Mouse (Mus musculus): ENCODE results near the gene Tecpr2.
A peak's percentile ranks its signal among the peaks of the same experiment; 100 is the strongest.

Gene Tecpr2

DNA sequence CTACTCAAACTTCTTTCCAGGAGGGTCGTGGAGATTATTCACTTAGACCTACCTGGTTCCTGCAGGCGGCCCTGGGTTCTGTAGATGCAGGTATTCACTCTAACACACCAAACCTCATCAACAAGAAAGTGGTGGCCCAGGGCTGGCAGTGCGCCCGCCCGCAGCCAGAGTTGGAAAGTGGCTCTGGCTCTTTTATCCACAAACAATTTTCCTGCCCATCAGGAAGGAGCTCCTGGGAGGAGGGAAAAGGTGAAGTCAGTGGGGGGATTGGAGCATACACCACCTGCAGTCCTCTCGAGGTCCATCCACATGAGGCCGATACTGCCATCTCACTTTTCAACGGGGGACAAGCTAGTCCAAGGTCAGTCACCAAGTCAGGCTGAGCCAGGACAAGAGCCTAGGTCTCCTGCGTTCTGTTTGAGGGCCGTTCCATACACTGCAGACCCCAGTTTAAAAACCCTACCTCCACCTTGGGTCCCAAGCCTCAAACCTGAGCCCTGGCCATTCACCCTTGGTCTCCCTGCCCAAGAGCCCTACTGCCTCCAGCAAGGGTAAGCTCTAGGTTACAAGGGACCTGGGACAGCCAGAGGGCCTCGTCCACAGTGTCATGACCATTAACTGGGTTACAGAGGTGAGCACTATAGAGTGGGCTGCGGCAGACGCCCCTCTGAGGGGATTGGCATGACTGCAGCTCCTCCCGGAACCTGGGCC lies 89.0 kb downstream of the Tecpr2 start:
- no peak for DNase-seq (ENCODE audit: low spot score)

DNA sequence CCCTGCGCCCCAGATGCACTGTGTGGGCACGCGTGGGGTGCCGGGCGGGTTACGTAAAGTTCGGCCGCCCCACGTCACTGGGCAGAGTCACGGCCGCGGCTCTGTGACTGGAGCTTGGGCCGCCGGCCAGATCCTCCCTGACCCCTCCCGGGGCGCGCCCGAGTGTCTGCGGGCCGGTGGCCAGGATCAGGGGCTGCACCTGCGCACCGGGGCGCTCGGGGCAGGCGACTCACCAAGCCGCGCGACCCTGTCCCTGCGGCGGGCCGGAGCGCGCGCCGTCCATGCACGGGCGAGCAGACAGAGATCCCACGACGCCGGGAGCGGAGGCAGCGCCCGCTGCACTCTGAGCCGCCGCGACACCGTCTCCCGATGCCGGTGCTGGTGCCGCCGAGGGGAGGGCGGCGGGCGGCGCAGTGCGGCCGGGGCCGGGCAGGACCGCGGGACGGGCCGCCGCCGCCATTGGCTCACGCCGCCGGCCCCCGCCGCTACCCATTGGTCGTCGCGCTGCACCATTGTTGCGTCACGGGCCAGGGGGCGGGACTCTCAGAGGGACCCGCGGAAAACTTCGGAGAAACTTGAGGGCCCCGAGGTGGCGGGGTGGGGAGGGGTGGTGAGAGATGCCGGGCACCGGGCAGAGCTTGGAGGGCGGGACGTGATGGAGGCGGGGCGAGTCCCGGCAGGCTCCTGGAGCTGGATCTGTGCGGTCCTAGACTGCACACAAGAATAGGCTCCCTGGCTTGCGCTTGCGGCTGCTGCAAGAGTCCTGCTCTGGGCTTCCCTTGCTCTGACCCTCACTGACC lies 89.7 kb downstream of the Tecpr2 start, which contains the start of gene Ankrd9:
Ankrd9 (minus strand) TSS at position 434 of the 800 bp plus-strand sequence.
- DNase-seq (ENCODE audit: low spot score): peak; percentile 96

DNA sequence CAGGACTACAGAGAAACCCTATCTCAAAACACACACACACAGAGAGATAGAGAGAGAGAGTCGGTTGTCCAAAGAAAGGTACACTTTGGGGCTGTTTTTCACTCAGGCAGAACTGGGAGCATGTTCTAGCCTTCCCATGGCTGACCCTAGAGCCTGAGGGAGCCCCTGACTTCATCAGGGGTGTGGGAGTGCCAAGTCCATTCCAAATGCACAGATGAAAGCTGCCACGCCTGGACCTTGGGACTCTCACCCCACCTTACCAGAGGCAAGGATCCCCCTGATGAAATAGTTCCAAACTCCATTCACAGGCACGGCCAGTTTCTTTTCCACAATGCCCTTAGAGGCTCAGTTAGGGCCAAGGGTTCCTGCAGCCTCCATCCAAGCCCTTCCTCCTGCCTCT lies 90.7 kb downstream of the Tecpr2 start:
- no peak for DNase-seq (ENCODE audit: low spot score)

DNA sequence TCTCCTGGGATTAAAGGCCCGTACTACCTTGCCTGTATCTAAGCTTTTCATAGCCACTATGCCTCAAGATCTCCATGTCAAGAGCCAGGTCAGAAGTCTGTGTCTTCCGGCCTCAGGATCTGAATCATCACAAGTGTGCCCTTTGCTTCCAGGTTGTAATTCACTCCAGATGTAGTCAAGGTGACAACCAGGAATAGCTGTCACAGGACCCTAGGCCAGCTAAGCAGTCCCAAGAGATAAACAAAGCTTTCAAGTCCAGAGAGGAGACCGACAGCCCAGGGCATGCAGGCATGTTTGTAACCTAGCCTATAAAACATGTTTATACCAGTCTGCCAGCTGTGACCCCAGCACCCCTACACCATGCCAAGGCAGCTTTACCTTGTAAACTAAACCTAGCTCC lies 92.7 kb downstream of the Tecpr2 start:
- DNase-seq (ENCODE audit: low spot score): no peak

DNA sequence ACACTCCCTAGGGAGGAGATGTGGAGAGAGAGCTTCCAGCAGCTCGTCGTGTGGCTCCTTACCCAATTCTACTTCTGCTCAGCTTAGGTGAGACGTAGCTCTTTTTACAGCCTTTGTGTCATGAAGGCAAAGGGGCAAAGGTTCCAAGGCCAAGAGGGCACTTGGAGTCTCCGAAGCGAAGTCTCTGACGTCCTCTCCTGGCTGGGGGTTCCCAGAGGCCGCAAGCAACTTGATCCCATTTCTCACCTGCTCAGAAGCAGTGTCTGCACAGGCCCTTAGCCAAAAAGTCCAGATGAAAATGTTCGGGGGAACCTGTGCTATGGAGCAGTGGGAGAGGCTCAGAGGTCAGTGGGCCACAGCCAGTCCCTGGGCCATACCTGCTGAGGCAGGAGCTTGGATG lies 94.0 kb downstream of the Tecpr2 start:
- DNase-seq (ENCODE audit: low spot score): no peak

DNA sequence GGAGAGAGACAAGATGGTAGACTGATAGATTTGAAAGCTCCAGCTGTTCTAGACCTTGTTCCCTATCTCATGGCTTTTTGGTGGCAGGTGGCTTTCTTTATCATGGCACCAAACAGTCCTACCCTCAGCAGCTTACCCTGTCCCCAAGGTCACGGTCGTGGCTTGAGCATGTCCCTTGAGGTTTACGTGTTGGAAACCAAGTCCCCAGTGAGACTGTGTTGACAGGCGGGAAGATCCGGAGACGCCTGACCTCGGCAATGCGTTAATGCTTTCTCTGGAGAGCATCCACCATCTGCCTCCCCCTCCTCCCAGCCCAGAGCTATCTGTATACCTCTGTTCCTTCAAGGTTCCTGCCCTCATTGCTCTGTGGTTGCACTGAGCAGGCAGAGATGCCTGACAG lies 94.7 kb downstream of the Tecpr2 start:
- DNase-seq (ENCODE audit: low spot score): no peak

DNA sequence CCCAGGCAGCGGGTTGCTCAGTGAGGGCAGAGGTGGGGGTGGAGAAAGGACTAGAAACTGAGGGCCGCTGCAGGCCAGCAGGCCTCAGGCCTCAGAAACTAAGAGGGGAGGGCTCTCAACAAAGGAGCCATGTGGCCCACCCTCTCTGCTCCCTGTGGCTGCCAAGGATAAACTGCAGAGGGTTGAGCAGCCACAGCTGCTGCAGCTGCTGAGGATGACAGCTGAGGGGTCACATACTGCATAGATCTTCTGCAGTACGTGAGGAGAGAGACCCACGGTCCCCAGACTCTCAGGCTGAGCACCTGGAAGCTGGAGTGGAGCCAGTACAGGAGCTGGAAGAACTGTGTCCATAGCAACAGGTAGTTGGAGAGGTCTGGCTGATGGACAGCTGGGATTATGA lies 95.5 kb downstream of the Tecpr2 start:
- no peak for DNase-seq (ENCODE audit: low spot score)

DNA sequence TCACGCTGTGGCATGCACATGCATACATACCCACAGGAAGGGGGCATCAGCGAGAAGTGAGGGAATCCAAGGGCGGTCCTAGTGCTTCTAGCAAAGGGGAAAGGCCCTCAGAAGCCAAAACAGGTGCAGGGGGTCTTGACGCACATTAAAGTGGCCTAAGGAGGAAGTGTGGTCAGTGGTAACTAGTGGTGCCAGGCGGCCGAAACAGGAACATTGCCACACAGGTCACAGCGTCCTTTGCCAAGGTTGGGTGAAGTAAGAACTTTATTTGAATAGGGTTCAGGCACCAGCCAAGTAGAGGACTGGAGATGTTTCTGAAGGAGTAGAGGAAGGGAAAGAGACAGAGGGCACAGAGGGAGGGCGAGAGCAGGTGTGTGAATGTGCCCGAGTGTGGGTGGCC lies 96.1 kb downstream of the Tecpr2 start:
- DNase-seq (ENCODE audit: low spot score): no peak

DNA sequence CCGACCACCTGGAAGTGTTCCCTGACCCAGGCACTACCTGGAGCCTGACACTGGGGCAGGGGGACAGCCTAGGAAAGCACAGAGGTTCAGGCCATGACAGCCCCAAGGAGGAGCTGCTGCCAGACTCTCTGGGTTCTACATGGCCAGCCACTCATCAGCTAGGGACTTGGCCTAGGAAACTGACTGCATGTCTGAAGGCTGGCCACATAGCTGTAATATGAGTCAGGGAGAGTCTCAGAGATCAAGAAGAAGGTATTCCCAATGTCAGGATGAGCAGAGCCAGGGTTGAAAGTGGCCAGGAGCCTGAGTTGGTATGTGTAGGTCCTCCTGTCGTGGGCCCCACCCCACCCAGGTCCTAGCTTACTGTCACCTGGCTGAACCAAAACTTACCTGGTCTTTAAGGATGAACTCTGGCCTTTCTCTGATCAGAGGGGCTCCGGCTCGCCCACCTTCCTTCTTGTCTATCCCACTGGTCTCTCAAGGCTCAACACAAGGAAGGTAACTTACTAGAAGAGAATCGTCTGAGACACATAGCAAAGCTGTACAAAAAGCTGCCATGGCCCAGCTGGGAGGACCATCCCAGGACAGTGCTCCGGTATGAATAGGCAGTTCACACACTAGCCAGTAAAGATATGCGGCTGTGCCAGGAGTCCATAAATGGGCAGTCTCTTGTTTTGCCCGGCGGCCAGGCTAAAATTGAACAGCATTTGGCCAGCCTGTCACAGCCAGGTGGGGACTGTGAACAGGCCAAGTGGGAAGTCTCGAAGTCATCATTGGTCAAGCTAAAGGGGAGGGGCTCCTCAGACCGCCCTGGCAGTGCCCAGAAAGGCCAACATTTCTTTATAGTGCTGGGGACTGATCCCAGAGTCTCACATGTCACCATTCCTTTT lies 97.7 kb downstream of the Tecpr2 start:
- DNase-seq (ENCODE audit: low spot score): no peak

DNA sequence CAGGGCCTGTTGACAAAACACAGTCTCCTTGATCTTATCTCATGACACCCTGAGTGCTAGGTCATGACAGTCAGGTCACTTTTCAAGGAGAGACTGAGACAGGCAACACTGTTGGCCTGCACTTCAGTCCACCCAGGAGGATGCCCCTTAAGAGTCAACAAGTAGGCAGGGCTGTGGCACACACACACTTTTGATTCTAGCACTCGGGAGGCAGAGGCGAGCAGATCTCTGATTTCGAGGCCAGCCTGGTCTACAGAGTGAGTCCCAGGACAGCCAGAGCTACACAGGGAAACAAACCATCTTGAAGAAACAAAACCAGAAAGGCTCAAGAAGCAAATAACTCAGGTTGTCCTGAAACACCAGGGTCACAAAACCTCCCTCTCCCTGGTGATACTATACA lies 100.3 kb downstream of the Tecpr2 start:
- DNase-seq (ENCODE audit: low spot score): no peak

DNA sequence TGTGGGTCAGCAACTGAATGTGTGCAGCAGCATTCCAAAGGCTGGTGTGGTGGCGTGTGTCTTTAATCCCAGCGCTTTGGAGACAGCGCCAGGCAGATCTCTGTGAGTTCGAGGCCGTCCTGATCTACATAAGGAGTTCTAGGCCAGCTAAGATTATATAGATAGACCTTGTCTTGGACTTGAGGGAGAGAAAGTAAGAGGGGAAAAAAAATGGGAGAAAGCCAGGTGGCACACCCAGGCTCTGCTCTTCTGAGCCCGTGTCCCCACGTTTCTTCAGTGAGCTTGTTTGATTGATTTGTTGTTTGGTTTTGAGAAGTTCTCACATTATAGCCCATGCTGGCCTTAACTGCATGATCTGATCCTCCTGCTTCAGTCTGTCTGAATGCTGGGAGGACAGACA lies 101.4 kb downstream of the Tecpr2 start:
- no peak for DNase-seq (ENCODE audit: low spot score)

DNA sequence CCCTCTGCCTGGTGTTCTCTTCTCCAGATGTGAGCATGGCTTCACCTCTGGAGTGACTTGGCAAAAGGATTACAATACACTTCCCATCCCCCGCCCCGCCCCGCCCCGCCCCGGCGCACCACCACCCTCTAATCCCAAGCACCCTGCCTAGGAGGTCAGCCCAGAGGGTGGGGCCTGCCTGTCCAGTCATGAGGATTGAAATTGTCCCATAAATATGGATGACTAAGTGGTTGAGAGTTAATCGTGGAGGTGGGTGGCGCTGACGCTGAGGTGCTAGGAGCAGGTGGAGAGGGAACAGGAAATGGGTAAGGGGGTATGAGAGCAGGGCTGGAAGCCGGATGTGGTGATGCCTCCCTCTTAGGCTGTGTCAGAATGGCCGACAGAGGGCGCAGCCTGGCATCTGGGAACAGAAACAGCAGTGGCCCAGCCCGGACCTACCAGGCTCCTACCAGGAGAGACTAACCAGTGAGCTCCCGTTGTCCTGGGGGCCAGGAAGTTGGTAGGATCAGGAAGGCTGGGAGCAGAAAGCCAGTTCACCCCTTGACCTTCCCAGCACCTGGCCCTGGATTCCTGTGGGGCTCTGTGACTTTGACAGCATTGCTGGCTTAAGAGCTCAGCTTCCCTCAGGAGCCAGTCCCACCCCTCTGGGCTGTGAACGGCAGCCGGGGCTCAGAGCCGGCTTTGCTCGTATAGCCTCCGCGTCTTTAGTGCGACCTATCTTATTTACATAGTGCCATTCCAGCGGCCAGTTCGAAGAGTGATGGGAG lies 102.5 kb downstream of the Tecpr2 start:
- DNase-seq (ENCODE audit: low spot score): no peak

DNA sequence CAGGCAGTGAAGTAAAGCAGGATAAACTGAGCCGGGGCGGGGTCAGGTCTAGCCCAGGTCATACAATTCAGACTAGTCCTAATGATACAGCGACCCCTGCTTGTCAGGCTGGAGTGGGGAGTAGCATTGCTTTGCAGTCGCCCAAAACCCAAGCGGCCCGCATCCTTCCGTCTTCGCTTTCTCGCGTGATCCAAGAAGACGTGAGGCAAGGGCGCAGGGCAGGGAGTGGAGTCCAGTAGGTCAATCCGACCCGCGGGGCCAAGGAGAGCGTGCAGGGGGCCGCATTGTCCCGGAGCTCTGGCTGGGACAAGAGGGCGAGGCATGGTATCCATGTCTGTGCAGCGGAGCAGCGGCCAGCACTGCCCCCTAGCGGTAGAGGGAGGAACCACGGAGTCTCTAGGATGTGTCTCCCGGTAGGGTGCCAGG lies 103.1 kb downstream of the Tecpr2 start:
- DNase-seq (ENCODE audit: low spot score): peak; percentile 78

DNA sequence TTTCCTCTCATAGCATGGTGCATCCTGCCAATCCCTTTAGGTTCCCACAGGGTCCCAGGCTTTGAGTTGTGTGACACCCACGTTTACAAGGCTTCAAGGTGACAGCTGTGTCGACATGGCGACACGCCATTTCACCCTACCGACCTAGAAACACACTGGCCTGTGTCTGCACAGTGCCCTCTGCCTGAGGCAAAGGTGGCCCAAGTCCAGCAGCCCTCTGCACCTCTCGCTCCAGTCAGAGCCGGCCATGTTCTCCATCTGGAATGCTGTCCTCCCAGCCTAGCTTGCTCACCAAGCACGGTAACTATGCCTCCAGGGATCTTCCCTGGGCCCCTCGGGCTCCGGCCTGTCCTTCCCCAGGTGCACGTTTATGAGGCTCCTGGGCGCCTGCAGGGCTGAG lies 103.7 kb downstream of the Tecpr2 start:
- DNase-seq (ENCODE audit: low spot score): no peak

DNA sequence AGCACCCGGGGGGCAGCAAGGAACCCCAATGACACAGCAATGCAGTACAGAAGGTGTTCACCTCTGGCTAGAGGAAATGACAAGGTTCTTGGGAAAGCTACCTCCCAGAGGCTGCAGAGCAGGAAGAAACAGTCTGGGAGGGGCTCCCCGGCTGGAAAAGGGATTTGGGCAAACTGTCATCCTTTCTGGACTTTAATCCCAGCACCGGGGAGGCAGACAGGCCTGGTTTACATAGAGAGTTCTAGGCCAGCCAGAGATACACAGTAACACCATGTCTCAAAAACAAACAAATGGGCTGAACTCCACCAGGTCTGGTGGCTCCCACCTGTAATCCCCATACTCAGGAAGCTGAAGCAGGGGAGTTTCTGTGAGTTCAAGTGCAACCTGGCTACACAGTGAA lies 104.2 kb downstream of the Tecpr2 start:
- DNase-seq (ENCODE audit: low spot score): no peak

DNA sequence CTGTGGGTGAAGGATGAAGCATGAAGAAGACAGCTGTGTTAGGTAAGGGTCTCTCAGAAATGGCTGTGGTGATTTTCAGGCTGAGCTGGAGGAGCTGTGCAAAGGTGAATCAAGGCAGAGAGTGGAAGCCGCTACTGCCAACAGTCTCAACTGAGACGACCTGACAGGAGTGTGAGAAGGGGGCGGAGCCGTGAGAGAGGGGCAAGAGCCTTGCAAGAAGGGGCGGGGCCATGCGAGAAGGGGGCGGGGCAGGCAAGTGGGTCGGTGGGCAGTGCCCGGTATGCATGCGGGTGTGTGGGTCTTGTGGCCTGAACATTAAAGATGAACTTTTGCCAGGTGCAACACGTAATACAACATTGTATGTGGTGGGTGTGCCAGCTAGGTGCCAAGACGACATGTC lies 105.6 kb downstream of the Tecpr2 start:
- DNase-seq (ENCODE audit: low spot score): no peak

DNA sequence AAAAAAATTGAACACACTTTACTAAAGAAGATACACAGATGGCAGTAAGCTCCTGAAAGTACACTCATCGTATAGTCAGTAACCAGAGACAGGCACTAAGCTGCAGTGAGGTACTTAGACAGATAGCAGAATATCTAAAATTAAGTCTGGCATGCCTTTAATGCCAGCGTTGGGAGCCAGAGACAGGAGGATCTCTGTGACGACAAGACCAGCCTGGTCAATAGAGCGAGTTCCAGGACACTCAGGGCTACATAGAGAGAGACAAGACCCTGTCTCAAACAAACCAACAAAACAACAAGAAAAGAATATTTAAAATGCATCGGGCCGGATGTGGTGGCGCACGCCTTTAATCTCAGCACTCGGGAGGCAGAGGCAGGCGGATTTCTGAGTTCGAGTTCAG lies 109.0 kb downstream of the Tecpr2 start:
- no peak for DNase-seq (ENCODE audit: low spot score)

DNA sequence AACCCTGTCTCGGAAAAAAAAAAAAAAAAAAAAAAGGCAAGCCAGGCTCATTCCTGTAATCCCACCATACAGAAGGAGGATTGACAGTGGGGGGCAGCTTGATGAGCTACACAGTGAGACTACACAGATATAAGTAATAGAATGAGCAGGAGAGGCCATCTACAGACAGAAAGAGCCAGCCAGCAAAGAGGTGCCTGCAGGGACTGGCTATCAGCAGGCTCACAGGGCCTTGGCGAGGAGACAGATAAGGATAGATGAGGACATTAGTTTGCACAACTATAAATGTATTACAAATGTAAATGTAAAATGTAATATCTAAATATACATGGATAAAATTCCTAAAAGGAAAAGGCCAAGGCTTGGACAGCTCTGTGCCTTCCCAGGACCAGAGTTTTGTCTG lies 110.8 kb downstream of the Tecpr2 start:
- no peak for DNase-seq (ENCODE audit: low spot score)

DNA sequence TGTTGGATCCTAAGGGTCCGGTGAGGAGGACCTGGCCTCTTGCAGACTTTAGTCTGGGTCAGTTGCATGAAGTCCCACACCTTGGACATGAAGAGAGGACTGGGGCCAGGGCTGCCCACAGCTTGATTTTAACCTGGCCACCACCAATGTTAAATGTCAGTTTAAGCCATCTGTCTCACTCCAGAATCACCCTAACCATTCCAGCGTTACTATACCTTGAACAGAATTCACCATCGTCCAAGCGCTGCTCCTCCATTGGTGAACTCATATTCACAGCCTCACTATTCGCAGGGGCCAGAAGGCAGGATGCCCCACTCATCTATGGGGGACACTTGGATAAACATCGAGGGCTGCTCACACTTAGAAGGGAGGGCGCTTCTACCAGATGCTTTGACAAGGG lies 111.9 kb downstream of the Tecpr2 start:
- no peak for DNase-seq (ENCODE audit: low spot score)

DNA sequence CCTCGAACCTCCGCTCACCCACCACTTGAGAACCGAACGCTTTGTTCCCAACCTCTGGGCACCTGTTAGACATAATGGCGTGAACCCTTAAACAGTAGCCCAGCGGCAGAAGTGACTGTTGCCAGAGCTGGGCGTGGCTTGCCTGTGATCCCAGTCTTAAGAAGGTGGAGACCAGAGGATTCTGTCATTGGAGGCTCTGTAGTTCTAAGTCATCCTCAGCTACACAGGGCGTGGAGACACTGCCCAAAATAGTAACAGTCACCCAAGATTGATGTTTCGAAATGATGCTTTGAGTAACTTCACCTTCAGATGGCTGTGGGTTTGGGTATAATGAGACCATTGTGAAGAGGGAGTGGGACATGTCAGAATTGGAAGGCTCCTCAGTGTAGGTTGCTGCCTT lies 115.1 kb downstream of the Tecpr2 start:
- no peak for DNase-seq (ENCODE audit: low spot score)

DNA sequence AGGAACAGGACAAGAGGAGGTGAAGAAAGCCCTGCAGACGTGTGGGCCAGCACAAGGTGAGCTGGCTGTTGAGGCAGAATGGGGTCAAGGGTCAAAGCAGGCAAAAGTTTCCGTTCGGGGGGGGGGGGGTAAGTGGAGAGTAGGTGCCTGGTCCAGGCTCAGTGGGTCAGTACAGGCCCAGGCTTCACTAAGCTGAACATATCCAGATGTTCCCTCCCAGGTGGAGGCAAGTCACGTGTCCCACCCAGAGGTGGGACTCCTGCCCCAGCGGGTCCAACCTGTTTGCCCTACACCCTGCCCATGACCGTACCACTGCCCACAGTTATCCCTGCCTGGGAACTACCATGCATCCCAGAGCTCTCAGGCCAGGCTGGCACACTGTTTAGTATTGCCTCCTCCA lies 116.7 kb downstream of the Tecpr2 start:
- no peak for DNase-seq (ENCODE audit: low spot score)

DNA sequence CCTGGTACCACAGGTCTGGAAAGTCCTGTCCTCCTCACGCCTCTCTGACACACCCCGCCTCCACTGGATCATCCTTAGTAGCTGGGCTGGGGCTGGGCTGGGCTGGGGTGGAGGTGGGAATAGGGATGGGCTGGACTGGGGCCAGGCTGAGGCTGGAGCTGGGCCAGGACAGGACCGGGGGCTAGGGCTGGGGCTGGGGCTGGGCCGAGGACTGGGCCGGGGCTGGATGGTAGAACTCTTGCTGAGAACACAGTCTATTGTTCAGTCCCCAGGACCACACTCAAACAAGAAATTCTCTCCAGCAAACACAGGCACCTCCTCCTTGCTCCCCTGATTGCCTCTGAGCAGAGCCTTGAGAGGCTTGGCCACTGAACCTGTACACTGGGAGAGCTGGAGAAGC lies 117.3 kb downstream of the Tecpr2 start:
- DNase-seq (ENCODE audit: low spot score): no peak

Data from ovary, adult 18-20 months (tissue).